Mouse (Mus musculus): ENCODE results near the gene Aven. TPM values are rescaled to one million over a fixed set of nuclear protein-coding genes. Genes with fewer than 3 reads are reported as not detected.

Aven gene
- polyA plus RNA-seq (2014; fragmentation: Illumina TruSeq; extraction: RNeasy Lipid Tissue Mini Kit (QIAGEN cat#74804); ENCODE audit: low read depth, low replicate concordance): 8.1 TPM

GRCm38 (mm10) chr2:112492856-112493538, at the start of gene Aven:
Gene Aven, plus strand, starts transcription at chr2:112492964.

GRCm38 (mm10) chr2:112454862-112455564, 37.8 kb upstream of the Aven start, which contains the start of gene Emc7:
Gene Emc7, plus strand, starts transcription at chr2:112454997.

DNA sequence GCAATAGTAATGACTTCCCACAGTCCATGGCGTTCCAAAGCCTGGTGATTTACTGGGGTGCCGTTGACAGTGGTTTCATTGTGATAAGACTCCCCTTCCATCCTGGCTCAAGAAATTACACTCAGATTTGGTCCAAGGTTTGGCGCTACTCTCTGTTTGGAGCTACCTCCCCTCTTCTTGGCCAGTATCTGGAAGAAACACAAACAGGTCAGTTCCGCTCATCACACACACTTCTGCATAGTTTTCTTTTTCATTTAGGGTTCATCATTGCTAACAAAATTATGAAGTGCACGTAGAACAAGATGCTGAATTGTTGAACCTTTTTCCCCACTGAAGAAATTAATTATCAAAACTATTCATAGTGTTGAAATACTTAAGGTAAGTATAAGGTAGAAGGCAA, 12.1 kb upstream of the Aven start, which contains the start of gene Chrm5:
TSS of gene Chrm5 (minus strand) at position 101 of the 400 bp plus-strand sequence.

Other genes with a start within 250 kb of the Aven start
- not detected for gene Nutm1, start 233.7 kb upstream of the Aven start, polyA plus RNA-seq (2014; fragmentation: Illumina TruSeq; extraction: RNeasy Lipid Tissue Mini Kit (QIAGEN cat#74804); ENCODE audit: low read depth, low replicate concordance)
- gene Nop10, start 231.0 kb upstream of the Aven start, polyA plus RNA-seq (2014; fragmentation: Illumina TruSeq; extraction: RNeasy Lipid Tissue Mini Kit (QIAGEN cat#74804); ENCODE audit: low read depth, low replicate concordance): 15.6 TPM
- 139 TPM for gene Slc12a6, start 227.1 kb upstream of the Aven start, polyA plus RNA-seq (2014; fragmentation: Illumina TruSeq; extraction: RNeasy Lipid Tissue Mini Kit (QIAGEN cat#74804); ENCODE audit: low read depth, low replicate concordance)
- not detected for gene Gm21985, start 226.7 kb upstream of the Aven start, polyA plus RNA-seq (2014; fragmentation: Illumina TruSeq; extraction: RNeasy Lipid Tissue Mini Kit (QIAGEN cat#74804); ENCODE audit: low read depth, low replicate concordance)
- 52.0 TPM for gene Emc4, start 124.9 kb upstream of the Aven start, polyA plus RNA-seq (2014; fragmentation: Illumina TruSeq; extraction: RNeasy Lipid Tissue Mini Kit (QIAGEN cat#74804); ENCODE audit: low read depth, low replicate concordance)
- gene Katnbl1, start 113.8 kb upstream of the Aven start, polyA plus RNA-seq (2014; fragmentation: Illumina TruSeq; extraction: RNeasy Lipid Tissue Mini Kit (QIAGEN cat#74804); ENCODE audit: low read depth, low replicate concordance): 64.8 TPM
- 42.2 TPM for gene Emc7, start 38.0 kb upstream of the Aven start, polyA plus RNA-seq (2014; fragmentation: Illumina TruSeq; extraction: RNeasy Lipid Tissue Mini Kit (QIAGEN cat#74804); ENCODE audit: low read depth, low replicate concordance)
- not detected for gene Chrm5, start 12.2 kb upstream of the Aven start, polyA plus RNA-seq (2014; fragmentation: Illumina TruSeq; extraction: RNeasy Lipid Tissue Mini Kit (QIAGEN cat#74804); ENCODE audit: low read depth, low replicate concordance)